Mouse (Mus musculus): ENCODE data around the gene Tor3a.

DNA sequence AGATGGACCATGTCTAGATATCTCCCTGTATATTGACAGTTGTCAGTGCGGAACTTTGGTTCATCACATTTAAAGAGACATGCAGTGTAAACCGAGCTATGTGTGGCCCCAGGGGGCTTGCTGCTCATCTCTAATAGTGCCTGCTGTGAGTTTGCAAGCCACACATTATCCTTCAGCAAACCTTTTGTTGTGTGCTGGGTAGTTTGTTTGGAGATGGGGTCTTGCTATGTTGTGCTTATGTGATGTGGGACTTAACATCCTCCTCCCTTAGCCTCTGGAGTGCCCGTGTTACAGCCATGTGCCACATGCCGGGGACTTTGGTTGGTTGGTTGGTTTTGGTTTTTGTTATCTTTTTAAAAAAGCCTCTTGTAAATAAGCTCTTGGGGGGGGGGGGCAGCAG is 56.3 kb downstream of the Tor3a start:
- TF ChIP-seq CTCF (IDR thresholded peaks at IDR 0.05; ENCODE audit: low read depth, low read length): no peak
- TF ChIP-seq POLR2A (IDR thresholded peaks at IDR 0.05; ENCODE audit: borderline replicate concordance, low read depth, low read length): no peak

Measured in bone marrow macrophage, adult 2 months (primary cell).